Mouse (Mus musculus): ENCODE results near the gene Mlh3. TPM values are rescaled to one million over a fixed set of nuclear protein-coding genes. Genes with fewer than 3 reads are reported as not detected.

The Mlh3 gene
- polyA plus RNA-seq, 1 experiment from 2014 or later = 7.4 TPM

GRCm38 (mm10) chr12:85271843-85272206 is 1.4 kb upstream of the Mlh3 start:
- 80% methylated on average over 4 of the region's 4 CpGs for WGBS (ENCODE audit: missing documents)
- H3K36me3 ChIP-seq (ENCODE audit: inconsistent target) = no peaks in the 10 kb centered on the region

GRCm38 (mm10) chr12:85271132-85271842 is 888 bp upstream of the Mlh3 start:
- Histone ChIP-seq H3K4me3 (ENCODE audit: inconsistent target) (no peak overlapping the region), H3K36me3 (ENCODE audit: inconsistent target) (no peaks in the 10 kb centered on the region), H3K27ac (no peak overlapping the region), H3K79me2 (ENCODE audit: inconsistent target) (no peaks in the 10 kb centered on the region)
- WGBS (ENCODE audit: missing documents) = 65% methylated on average over 7 of the region's 7 CpGs

More at GRCm38 (mm10) chr12:85271843-85272206, 1.4 kb upstream of the Mlh3 start:
- Histone ChIP-seq H3K79me2 (ENCODE audit: inconsistent target) (no peaks in the 10 kb centered on the region), H3K27ac (no peak overlapping the region), H3K4me3 (ENCODE audit: inconsistent target) (no peak overlapping the region)

GRCm38 (mm10) chr12:85269821-85270220 is 578 bp downstream of the Mlh3 start:
- H3K36me3 ChIP-seq (ENCODE audit: inconsistent target) = no peaks in the 10 kb centered on the region
- H3K27ac ChIP-seq = no peak overlapping the region
- 81% methylated on average over 3 of the region's 3 CpGs for whole genome bisulfite sequencing (ENCODE audit: missing documents)
- peak overlapping the region; percentile 27 for H3K4me3 ChIP-seq (ENCODE audit: inconsistent target)
- H3K79me2 ChIP-seq (ENCODE audit: inconsistent target) = no peaks in the 10 kb centered on the region

GRCm38 (mm10) chr12:85266248-85266647 is 4.2 kb downstream of the Mlh3 start:
- H3K27ac ChIP-seq = no peak overlapping the region
- no peak overlapping the region for H3K4me3 ChIP-seq (ENCODE audit: inconsistent target)
- H3K36me3 ChIP-seq (ENCODE audit: inconsistent target) = no peaks in the 10 kb centered on the region
- no peaks in the 10 kb centered on the region for H3K79me2 ChIP-seq (ENCODE audit: inconsistent target)
- 92% methylated on average over 3 of the region's 3 CpGs for WGBS (ENCODE audit: missing documents)

GRCm38 (mm10) chr12:85264940-85265339 is 5.5 kb downstream of the Mlh3 start:
- no peak overlapping the region for H3K27ac ChIP-seq
- WGBS (ENCODE audit: missing documents) = 96% methylated on average over 7 of the region's 7 CpGs
- no peaks in the 10 kb centered on the region for H3K36me3 ChIP-seq (ENCODE audit: inconsistent target)
- H3K79me2 ChIP-seq (ENCODE audit: inconsistent target) = no peaks in the 10 kb centered on the region
- H3K4me3 ChIP-seq (ENCODE audit: inconsistent target) = no peak overlapping the region

GRCm38 (mm10) chr12:85264531-85264930 is 5.9 kb downstream of the Mlh3 start:
- Histone ChIP-seq H3K79me2 (ENCODE audit: inconsistent target) (no peaks in the 10 kb centered on the region), H3K27ac (no peak overlapping the region), H3K4me3 (ENCODE audit: inconsistent target) (no peak overlapping the region), H3K36me3 (ENCODE audit: inconsistent target) (no peaks in the 10 kb centered on the region)
- WGBS (ENCODE audit: missing documents) = 95% methylated on average over 8 of the region's 8 CpGs

- H3K27ac ChIP-seq = no peak overlapping the region
- WGBS (ENCODE audit: missing documents) = 90% methylated on average over 5 of the region's 5 CpGs
- no peak overlapping the region for H3K4me3 ChIP-seq (ENCODE audit: inconsistent target)
- no peaks in the 10 kb centered on the region for H3K36me3 ChIP-seq (ENCODE audit: inconsistent target)
- H3K79me2 ChIP-seq (ENCODE audit: inconsistent target) = no peaks in the 10 kb centered on the region
These were observed 7.2 kb downstream of the Mlh3 start for GRCm38 (mm10) chr12:85263190-85263589.

GRCm38 (mm10) chr12:85262489-85262888 is 7.9 kb downstream of the Mlh3 start:
- no peak overlapping the region for H3K27ac ChIP-seq
- 88% methylated on average over 10 of the region's 10 CpGs for WGBS (ENCODE audit: missing documents)
- no peak overlapping the region for H3K4me3 ChIP-seq (ENCODE audit: inconsistent target)
- no peaks in the 10 kb centered on the region for H3K36me3 ChIP-seq (ENCODE audit: inconsistent target)
- H3K79me2 ChIP-seq (ENCODE audit: inconsistent target) = no peaks in the 10 kb centered on the region

GRCm38 (mm10) chr12:85257008-85257639 is 13.3 kb downstream of the Mlh3 start:
- 14% methylated on average over 7 of the region's 7 CpGs for WGBS (ENCODE audit: missing documents)
- Histone ChIP-seq H3K36me3 (ENCODE audit: inconsistent target) (no peaks in the 10 kb centered on the region), H3K27ac (peak overlapping the region; percentile 61), H3K4me3 (ENCODE audit: inconsistent target) (no peak overlapping the region), H3K79me2 (ENCODE audit: inconsistent target) (no peaks in the 10 kb centered on the region)

- Histone ChIP-seq H3K36me3 (ENCODE audit: inconsistent target) (no peaks in the 10 kb centered on the region), H3K4me3 (ENCODE audit: inconsistent target) (no peak overlapping the region), H3K27ac (peak overlapping the region; percentile 61), H3K79me2 (ENCODE audit: inconsistent target) (no peaks in the 10 kb centered on the region)
- WGBS (ENCODE audit: missing documents) = 63% methylated on average over 7 of the region's 7 CpGs
These were observed 14.2 kb downstream of the Mlh3 start for GRCm38 (mm10) chr12:85256074-85256751.

- Histone ChIP-seq H3K36me3 (ENCODE audit: inconsistent target) (no peaks in the 10 kb centered on the region), H3K4me3 (ENCODE audit: inconsistent target) (no peak overlapping the region), H3K79me2 (ENCODE audit: inconsistent target) (no peaks in the 10 kb centered on the region), H3K27ac (no peak overlapping the region)
- WGBS (ENCODE audit: missing documents) = 98% methylated on average over 3 of the region's 3 CpGs
These were observed 18.3 kb downstream of the Mlh3 start for GRCm38 (mm10) chr12:85252083-85252482.

- Histone ChIP-seq H3K79me2 (ENCODE audit: inconsistent target) (no peaks in the 10 kb centered on the region), H3K36me3 (ENCODE audit: inconsistent target) (peaks cover 9% of the 10 kb centered on the region; the same call in 1 of the 2 replicates), H3K27ac (no peak overlapping the region), H3K4me3 (ENCODE audit: inconsistent target) (no peak overlapping the region)
- WGBS (ENCODE audit: missing documents) = 98% methylated on average over 5 of the region's 5 CpGs
These were observed 32.8 kb downstream of the Mlh3 start for GRCm38 (mm10) chr12:85237553-85237952.

GRCm38 (mm10) chr12:85233376-85234358 is 36.7 kb downstream of the Mlh3 start:
- 93% methylated on average over 18 of the region's 21 CpGs for WGBS (ENCODE audit: missing documents)
- Histone ChIP-seq H3K27ac (no peak overlapping the region), H3K4me3 (ENCODE audit: inconsistent target) (no peak overlapping the region), H3K79me2 (ENCODE audit: inconsistent target) (no peaks in the 10 kb centered on the region), H3K36me3 (ENCODE audit: inconsistent target) (peaks cover 9% of the 10 kb centered on the region; the same call in 1 of the 2 replicates)

- Histone ChIP-seq H3K79me2 (ENCODE audit: inconsistent target) (no peaks in the 10 kb centered on the region), H3K4me3 (ENCODE audit: inconsistent target) (no peak overlapping the region), H3K27ac (no peak overlapping the region), H3K36me3 (ENCODE audit: inconsistent target) (peaks cover 36% of the 10 kb centered on the region)
- 84% methylated on average over 15 of the region's 15 CpGs for WGBS (ENCODE audit: missing documents)
These were observed 42.4 kb downstream of the Mlh3 start for GRCm38 (mm10) chr12:85227876-85228599.

Measured in macrophage (primary cell).